Mouse (Mus musculus) layer of hippocampus, postnatal 36 days (tissue): ENCODE measurements around the gene Arid5b. TPM values are rescaled to one million over a fixed set of nuclear protein-coding genes. Genes with fewer than 3 reads are reported as not detected.

Experiments used
- DNase-seq, 2 experiments: peaks; one replicate each; pipeline ENCODE4 v3.0.0; 2022
- total RNA-seq, 2 experiments: library from RNA; stranded (reverse); gene quantifications; 2 replicates each; pipeline ENCODE4 v1.2.3; 2021

The Arid5b gene
- 10 to 100 TPM; 24.0 to 27.5 TPM for total RNA-seq

DNA sequence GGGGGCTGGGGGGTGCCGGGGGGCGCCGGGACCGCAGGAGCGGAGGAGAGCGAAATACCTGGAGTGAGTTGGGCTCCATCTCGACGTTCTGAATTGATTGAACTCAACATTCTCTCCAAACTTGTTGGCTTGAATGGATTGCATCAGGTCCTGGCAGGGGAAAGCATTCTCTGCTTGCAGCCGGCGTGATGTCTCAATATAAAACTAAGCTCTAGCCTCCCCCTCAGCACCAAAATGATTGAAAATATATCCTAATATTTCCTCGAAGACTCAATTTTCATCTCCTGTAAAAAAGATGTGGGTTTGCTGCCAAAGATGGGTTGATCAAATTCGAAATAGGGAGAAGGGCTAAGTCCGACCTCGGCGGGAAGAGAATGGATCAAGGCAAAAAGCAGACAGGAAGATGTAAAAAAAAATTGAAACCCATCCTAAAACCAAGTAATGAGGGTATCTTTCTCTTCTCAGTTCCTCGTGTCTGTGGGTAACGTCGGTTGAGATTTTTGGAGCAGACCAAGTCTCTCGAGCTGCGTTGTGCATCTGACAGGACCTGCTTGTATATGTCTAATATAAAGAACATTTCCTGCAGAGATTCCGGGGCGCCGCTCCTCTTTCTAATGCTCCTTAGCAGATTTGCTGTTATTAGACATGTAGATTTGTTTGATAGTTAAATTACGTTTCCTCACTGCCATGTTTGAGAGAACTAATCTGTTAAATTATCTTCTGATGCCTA is at the start of gene Arid5b:
Gene Arid5b, minus strand, starts transcription at position 109 of the 730 bp plus-strand sequence.
- peak; percentile 30 to 43 for DNase-seq

DNA sequence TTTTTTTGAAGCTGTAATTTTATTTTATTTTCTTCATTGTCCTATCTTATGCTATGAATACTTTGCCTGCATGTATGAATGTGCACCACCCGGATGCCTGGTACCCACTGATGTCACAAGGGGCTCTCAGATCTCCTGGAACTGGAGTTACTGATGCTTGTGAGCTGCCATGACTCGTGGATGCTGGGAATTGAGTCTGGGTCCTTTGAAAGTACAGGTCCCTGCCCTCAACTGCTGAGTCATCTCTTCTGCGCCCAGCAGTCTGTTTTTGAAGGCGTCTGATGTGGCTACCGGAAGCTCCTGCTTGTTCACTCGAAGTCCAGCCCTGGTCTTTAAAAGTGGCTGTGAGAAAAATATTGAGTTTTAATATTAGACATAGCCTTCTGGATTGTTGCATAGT is 46.8 kb upstream of the Arid5b start:
- no peak for DNase-seq

DNA sequence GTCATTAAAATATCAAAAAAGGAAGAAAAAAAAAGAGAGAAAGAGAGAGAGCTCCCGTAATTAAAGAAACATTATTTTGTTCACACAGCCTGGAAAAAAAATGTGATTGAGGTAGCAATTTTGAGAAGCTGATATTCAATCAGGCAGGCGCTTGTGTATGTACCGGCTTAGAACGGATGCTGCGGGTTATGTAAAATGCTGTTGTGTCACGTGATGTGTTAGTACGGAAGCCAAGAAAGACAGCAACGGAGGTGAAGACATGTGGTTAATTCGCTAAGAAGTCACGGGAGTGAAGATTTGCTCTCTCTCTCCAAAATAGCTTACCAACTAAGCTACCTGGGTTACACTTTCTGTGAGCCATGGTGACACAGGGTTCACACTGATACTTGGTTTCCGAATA is 45.5 kb upstream of the Arid5b start:
- peak in 1 of 2 experiments; percentile 5 for DNase-seq

DNA sequence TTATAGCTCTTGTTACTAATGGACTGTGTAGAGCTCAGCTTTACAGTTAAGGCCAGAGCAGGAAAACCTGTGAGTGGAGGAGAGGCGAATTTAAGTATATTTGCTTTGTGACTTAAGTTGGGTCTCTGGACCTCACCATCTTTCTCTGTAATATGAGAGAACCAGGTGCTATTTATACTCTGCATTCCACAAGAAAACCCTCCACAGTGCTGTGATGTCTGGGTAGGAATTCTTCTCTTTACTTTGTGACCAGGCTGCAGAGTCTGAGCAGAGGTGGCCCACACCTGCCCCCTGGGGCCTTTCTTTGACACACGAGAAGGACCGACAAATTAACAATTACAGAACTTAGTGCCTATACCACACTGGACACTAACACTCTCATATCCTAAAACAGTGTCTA is 44.6 kb upstream of the Arid5b start:
- no peak for DNase-seq

GRCm38 (mm10) chr10:68320986-68321385 is 42.4 kb upstream of the Arid5b start:
- no peak for DNase-seq

- no peak for DNase-seq
Measured at GRCm38 (mm10) chr10:68320496-68320895, 42.0 kb upstream of the Arid5b start.

- no peak for DNase-seq
Measured at GRCm38 (mm10) chr10:68319438-68319837, 40.9 kb upstream of the Arid5b start.

- no peak for DNase-seq
Measured at GRCm38 (mm10) chr10:68318438-68318979, 40.0 kb upstream of the Arid5b start.

DNA sequence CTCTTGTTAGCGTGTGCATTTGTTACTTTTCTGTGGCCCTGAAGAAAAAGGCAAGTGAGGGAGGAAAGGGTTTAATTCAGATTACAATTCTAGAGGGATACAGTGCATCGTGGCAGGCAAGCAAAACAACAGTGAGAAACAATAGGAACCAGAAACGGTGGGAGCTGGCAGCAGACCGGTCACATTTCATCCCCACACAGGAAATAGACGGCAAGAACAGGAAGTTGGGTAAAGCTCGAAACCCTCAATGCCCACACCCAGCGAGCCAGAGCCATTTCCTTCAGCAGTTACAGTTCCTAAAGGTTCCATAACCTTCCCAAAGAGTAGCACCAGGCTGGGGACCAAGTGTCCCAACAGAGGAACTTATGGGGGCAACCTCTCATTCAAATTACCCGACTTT is 34.2 kb upstream of the Arid5b start:
- DNase-seq, result no peak

DNA sequence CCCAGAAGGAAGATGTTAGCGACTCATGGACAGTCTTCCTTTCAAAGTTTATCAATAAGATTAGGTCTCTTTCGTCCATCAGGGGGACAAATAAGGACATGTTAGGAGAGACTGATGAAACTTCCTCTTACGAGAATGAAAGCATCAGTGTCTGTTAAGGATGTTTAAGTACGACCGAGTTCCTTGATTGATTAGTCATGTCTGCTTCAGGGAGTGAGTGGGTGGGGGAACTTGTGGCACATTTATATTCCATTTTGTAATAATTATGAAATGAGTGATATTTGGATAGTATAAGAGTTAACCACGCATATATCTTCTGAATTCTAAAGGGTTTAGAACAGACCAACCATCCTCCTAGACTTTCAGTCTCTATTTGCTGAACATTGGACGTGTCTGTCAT is 22.5 kb upstream of the Arid5b start:
- no peak for DNase-seq

DNA sequence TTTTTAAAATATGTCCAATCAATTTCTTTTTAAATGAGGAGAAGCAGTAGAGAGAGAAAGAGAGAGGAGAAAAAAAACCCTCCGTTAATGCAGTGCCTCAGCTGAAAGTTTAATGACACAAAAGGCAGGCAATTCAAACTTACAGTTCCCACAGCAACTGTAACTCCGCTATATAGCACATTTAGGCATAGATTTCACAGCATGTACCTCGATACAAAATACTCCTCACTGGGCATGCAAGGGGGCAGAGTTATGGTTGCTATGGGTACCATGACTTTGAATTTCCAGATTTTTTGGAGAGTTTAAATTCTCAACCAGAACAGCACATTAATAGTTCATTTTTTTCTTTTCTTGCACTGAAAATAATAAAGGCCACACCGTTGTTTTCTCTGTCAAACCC is 10.9 kb upstream of the Arid5b start:
- DNase-seq, result no peak

- DNase-seq, result peak; percentile 55 to 57
Measured at GRCm38 (mm10) chr10:68282466-68283391, 4.2 kb upstream of the Arid5b start.

DNA sequence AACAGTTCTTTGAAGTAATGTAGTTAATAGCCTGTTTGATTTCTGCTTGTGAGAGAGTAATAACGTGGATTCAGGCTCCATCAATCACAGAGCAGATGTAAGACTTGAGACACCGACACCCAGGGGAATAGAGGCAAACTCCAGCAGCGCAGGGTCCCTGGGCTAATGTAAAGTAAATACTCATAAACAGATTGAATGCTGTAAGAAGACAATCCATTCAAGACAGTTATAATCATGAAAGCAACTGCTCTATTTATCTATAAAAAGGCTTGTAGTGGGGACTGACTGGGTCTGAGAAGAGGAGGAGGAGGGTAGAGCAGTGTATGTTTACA is 3.2 kb upstream of the Arid5b start:
- DNase-seq, result no peak

DNA sequence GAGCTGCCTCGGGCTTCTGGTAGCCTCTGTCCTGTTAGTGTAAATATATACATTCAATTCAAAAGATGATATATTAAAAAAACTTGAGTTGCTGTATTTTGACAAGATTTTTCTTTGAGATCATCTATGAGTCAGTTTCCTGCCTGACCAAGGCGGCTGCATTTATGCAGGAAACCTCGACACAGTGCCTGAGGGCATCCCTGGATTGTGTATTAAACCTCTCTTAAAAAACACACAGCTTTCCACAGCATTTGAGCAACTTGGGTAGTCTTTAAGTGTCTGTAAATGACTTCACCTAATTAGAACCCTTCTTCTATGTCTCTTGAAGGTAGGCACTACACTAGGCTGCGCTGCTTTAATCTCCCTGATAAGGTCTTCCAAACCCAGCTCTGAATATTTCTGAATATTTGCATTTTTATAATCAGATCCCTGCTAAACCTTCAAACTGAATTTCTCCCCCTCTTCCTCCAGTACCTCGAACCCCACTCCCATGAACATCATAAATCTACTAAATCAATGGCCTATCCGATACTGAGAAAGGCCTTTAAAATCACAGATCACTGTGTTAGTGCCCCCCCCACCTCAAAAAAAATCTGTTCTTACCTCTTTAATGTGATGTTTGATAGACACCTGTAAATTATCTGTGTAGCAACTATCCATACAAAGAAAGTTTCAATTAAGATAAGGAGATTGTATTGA is 2.7 kb upstream of the Arid5b start:
- DNase-seq, result no peak

GRCm38 (mm10) chr10:68279516-68280501 is 1.3 kb upstream of the Arid5b start:
- DNase-seq, result peak; percentile 70 to 72

DNA sequence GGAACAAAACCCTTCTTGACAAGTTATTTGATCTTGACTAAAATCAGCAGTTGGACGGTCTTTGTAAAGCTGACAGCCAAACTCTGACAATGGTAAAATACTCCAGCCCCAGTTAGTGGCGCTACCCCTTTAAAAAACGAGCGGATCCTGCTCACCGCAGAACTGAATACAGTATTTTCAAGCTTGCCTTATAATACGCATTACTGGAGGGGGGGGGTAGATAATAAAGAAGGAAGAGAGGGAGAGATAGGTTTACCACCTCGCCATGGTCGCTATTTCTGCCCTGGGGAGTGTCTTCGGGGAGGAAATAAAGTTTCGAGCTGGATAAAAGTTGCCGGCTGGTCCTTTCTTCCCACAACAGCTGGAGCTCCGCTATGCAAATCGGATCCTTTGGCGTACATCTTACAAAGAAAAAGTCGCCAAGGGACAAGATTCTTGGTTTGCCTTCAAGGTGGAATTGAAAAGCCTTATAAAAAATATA is 829 bp downstream of the Arid5b start:
- peak in 1 of 2 experiments; percentile 33 for DNase-seq

GRCm38 (mm10) chr10:68276976-68277441 is 1.5 kb downstream of the Arid5b start:
- peak; percentile 69 for DNase-seq

- peak; percentile 63 for DNase-seq
Measured at GRCm38 (mm10) chr10:68276350-68276975, 2.1 kb downstream of the Arid5b start.

DNA sequence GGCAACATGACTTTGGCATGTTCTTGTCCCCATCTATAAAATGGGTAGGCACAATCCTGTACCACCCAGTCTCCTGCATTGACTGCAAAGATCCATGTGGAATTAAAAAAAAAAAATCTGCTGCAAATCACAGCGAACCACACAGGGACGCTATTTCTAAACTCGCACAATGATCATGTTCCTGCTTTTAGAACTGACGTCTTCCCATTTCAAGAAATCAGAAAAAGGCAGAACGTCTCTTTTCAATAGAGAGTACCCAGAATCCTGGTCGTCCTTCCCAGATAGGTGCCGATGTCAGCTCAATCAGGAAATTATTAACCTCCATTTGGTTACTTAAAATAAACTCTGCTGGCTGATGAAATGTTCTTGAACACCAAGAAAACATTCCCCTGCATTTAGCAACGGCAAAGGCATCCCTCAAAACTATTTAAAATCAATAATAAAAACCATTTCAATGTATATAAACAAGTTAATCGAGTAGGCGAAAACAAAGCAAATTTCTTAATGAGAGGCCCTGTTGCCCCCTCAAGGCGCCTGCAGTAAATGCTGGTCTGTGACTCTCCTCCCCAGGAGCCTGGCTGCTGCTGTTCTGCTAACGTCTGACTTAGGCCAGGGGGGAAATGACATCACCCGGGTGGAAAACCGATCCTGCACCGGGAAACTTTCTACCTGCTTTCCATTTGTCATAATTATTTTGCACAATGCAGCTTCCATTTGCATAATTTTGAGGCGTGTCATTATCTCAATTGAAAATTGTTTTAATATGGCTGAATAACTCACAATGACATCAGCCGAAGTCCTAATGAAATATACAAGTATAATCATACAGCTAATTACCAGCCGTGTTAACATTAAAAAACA is 3.4 kb downstream of the Arid5b start:
- peak in 1 of 2 experiments; percentile 24 for DNase-seq

DNA sequence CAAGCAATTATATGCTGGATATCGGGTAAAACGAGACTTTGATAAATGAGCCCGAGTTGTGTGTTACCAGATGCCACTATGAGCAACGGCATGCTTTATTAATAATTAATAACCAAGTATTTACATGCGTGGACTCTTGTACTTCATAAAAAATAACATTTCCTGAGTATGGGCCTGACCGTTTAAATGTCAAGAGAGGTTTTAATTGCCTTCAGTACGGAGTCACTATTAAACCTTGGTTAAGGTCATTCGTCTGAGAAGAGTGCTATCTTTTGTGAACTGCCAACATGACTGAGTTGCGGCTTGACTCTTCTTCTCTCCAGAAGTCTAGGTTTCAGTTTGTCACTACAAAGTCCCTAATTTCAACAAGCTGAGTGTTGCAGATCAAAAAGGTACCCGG is 8.8 kb downstream of the Arid5b start:
- no peak for DNase-seq
